Mouse (Mus musculus): ENCODE measurements around the gene Cd300ld3. TPM values are rescaled to one million over a fixed set of nuclear protein-coding genes. Genes with fewer than 3 reads are reported as not detected.
A peak's percentile ranks its signal among the peaks of the same experiment; 100 is the strongest.

The Cd300ld3 gene
- polyA plus RNA-seq, 1 experiment from 2014 or later: not detected

DNA sequence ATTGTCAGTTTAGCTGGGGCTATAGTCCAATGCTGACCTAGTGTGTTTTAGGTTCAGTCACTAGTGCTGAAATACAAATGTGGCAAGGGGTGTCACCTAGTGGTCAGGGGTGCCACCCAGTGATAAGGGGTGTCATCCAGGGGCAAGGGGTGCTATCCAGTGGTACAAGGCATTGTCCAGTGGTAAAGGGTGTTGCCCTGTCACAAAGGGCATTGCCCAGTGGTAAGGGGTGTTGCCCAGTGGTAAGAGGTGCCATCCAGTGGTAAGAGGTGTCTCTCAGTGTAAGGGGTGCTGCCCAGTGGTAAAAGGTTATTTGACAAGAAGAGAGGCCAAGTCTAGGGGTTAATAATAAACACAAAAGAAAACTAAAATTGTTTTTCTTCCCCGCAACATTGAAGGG, 29.2 kb upstream of the Cd300ld3 start:
- Histone ChIP-seq H3K9ac (no peak overlapping the region), H3K4me3 (no peak overlapping the region), H3K4me2 (no peak overlapping the region), H3K36me3 (no peaks in the 10 kb centered on the region), H3K27ac (no peak overlapping the region), H3K9me3 (no peaks in the 10 kb centered on the region), H3K27me3 (no peaks in the 10 kb centered on the region; the same call in 1 of the 2 replicates), H3K4me1 (no peaks in the 10 kb centered on the region)
- no peak for ATAC-seq (ENCODE audit: borderline replicate concordance, extremely low read depth, low FRiP score, low TSS enrichment)
- 92% methylated on average over 1 of the region's 1 CpGs for WGBS

DNA sequence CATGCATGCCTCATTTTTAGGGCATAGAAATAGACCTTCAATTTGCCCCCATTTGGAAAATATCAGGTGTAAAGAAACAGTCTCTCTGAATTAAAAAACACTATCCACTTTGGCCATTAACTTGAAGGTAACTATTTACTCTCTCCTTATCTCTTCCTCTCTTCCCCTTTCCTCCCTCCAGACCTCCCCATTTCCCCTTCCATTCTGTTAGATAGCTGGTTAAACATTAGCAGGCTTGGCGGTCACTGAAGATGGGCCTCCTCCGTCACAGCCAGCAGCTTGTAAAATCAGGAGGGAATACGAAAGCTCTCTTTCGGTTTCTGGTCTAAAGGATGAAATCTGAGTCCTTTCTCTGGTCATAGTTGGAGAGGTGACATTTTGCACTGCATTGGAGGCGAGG, 27.6 kb upstream of the Cd300ld3 start:
- no peaks in the 10 kb centered on the region for H3K27me3 ChIP-seq
- H3K27ac ChIP-seq: no peak overlapping the region
- no peak overlapping the region for H3K4me2 ChIP-seq
- ATAC-seq (ENCODE audit: borderline replicate concordance, extremely low read depth, low FRiP score, low TSS enrichment): no peak
- no peaks in the 10 kb centered on the region for H3K9me3 ChIP-seq
- H3K9ac ChIP-seq: no peak overlapping the region
- 34% methylated on average over 5 of the region's 5 CpGs for WGBS
- peaks cover 12% of the 10 kb centered on the region for H3K4me1 ChIP-seq
- no peak overlapping the region for H3K4me3 ChIP-seq
- H3K36me3 ChIP-seq: no peaks in the 10 kb centered on the region

DNA sequence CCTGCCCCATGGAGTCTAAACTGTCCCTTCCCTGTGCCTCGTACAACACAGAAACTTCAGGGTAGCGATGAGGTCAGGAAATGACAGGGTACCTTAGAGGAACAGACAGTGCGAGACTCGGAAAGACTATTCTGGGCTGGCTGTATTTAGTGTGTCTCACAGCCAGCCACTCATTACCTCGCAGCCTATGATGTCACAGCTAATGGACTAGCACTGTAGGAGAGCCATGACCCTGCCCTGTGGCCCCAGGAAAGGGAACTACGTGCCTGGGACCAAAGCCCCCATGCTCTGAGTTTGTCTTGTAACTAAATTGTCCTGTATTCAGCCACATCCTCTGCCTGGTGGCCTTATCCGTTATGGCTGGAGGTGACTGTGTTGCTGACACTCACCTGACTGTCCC, 27.2 kb upstream of the Cd300ld3 start:
- no peaks in the 10 kb centered on the region for H3K9me3 ChIP-seq
- H3K4me1 ChIP-seq: peaks cover 12% of the 10 kb centered on the region
- ATAC-seq (ENCODE audit: borderline replicate concordance, extremely low read depth, low FRiP score, low TSS enrichment): no peak
- no peaks in the 10 kb centered on the region for H3K27me3 ChIP-seq
- H3K4me3 ChIP-seq: no peak overlapping the region
- H3K27ac ChIP-seq: no peak overlapping the region
- no peaks in the 10 kb centered on the region for H3K36me3 ChIP-seq
- no peak overlapping the region for H3K9ac ChIP-seq
- 41% methylated on average over 7 of the region's 7 CpGs for WGBS
- H3K4me2 ChIP-seq: no peak overlapping the region

DNA sequence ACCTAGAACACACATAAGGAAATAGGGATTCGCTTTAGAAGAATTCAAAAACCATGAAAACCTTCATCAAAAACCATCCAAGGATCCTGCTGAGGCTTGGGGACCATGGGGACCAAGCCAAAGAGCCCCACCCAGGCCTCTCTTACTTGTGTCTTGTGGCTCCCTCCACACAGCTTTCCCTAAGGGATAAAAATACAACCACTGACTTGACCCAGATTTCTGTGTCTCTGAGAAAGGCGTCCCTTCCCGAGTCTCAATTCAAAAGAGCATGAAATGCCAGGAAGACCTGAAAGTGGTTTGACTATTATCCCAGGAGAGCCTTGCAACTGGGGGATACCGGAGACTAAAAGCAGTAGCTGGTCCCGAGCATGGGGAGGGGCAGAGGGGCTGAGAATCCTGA, 24.8 kb upstream of the Cd300ld3 start:
- H3K4me2 ChIP-seq: no peak overlapping the region
- no peak for ATAC-seq (ENCODE audit: borderline replicate concordance, extremely low read depth, low FRiP score, low TSS enrichment)
- H3K36me3 ChIP-seq: no peaks in the 10 kb centered on the region
- peaks cover 12% of the 10 kb centered on the region for H3K4me1 ChIP-seq
- no peak overlapping the region for H3K9ac ChIP-seq
- WGBS: 71% methylated on average over 5 of the region's 5 CpGs
- H3K27ac ChIP-seq: no peak overlapping the region
- no peaks in the 10 kb centered on the region for H3K9me3 ChIP-seq
- no peak overlapping the region for H3K4me3 ChIP-seq
- no peaks in the 10 kb centered on the region for H3K27me3 ChIP-seq

DNA sequence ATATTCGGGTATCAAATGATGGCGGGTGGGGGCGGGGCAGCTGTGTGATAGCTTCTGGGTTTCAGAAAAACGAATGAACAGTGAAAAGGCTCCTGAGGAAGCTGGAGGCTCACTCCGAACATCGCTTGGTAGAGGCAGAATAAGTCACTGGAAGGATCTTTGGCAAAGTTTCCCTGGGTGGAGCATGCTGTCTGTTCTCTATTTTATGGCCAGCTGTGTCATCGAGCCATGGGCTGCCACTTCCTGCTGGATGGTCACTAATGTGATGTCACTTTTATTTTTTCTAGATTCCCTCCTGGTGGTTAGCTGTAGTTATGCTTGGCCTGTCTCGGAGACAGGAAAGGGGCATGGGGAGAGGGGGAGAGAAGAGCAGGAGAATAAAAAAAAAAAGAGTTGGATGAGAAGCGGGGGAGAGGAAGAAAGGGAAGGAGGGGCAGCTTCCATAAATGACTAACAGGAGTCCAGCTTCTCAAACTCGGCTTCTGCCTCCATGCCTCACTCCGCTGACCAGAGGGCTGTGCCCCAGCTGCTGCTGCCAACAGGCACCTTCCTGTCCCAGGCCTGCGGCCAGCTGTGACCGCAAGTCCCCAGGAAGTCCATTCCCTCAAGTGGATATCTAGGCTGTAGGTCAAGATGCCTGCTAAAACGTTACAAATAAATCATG, 23.6 kb upstream of the Cd300ld3 start:
- WGBS: 6% methylated on average over 14 of the region's 14 CpGs
- Histone ChIP-seq H3K36me3 (no peaks in the 10 kb centered on the region), H3K4me1 (peaks cover 12% of the 10 kb centered on the region), H3K4me2 (peak overlapping the region; percentile 41), H3K9ac (no peak overlapping the region), H3K4me3 (0 out of 2 replicates have a peak overlapping the region, but pooled peaks have one; percentile 9), H3K9me3 (no peaks in the 10 kb centered on the region), H3K27ac (peak overlapping the region; percentile 34; the same call in 1 of the 2 replicates), H3K27me3 (no peaks in the 10 kb centered on the region)
- ATAC-seq (ENCODE audit: borderline replicate concordance, extremely low read depth, low FRiP score, low TSS enrichment): peak; percentile 87

DNA sequence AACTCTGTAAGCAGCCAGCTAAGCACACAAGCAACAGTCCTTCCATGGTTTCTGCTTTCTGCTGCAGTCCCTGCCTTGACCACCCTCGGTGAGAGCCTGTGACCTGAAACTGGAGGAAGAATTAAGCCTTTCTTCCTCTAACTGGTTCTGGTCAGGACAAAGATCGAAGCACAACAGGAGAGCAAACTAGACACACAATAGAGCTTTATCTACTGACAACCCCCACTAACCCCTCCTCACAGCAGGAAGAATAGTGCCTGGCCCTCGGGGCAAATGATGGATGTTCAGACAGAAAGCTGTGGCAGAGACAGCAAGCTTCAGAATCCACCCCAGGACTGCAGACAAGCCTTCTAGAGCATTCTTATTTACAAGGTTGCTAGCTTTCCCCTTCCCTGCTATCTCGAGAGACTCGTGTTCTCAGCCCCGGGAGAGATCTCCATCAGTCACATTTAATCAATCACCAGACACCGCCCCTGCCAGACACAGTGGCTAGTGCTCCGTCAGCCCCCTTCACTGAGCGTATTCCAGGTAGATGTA, 22.9 kb upstream of the Cd300ld3 start:
- Histone ChIP-seq H3K36me3 (no peaks in the 10 kb centered on the region), H3K27ac (no peak overlapping the region), H3K9me3 (no peaks in the 10 kb centered on the region), H3K27me3 (no peaks in the 10 kb centered on the region), H3K9ac (no peak overlapping the region), H3K4me2 (peak overlapping the region; percentile 41), H3K4me1 (peaks cover 12% of the 10 kb centered on the region), H3K4me3 (0 out of 2 replicates have a peak overlapping the region, but pooled peaks have one; percentile 9)
- WGBS: 2% methylated on average over 9 of the region's 9 CpGs
- no peak for ATAC-seq (ENCODE audit: borderline replicate concordance, extremely low read depth, low FRiP score, low TSS enrichment)

DNA sequence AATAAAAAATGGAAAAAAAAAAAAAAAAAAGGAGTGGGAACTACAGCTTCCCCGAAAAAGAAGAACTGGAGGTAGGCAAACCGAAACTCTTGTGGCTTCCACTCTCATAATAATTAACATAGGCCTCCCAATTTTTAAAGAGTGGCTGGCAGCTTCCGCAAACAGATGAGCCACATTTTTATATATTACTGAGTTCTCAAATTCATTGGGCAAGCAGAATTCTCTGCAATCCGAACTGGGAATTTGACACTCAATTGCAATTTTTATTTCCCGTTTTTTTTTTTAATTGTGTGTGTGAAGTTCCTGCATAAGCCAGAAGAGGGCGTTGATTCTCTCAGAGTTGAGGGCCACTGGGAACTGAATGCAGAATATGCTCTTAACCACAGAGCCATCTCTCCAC, 18.6 kb upstream of the Cd300ld3 start:
- no peak overlapping the region for H3K4me2 ChIP-seq
- H3K4me1 ChIP-seq: peaks cover 8% of the 10 kb centered on the region; the same call in 1 of the 2 replicates
- WGBS: 56% methylated on average over 6 of the region's 6 CpGs
- H3K27me3 ChIP-seq: no peaks in the 10 kb centered on the region
- no peak overlapping the region for H3K27ac ChIP-seq
- no peak overlapping the region for H3K9ac ChIP-seq
- H3K9me3 ChIP-seq: no peaks in the 10 kb centered on the region
- ATAC-seq (ENCODE audit: borderline replicate concordance, extremely low read depth, low FRiP score, low TSS enrichment): no peak
- no peak overlapping the region for H3K4me3 ChIP-seq
- H3K36me3 ChIP-seq: no peaks in the 10 kb centered on the region

DNA sequence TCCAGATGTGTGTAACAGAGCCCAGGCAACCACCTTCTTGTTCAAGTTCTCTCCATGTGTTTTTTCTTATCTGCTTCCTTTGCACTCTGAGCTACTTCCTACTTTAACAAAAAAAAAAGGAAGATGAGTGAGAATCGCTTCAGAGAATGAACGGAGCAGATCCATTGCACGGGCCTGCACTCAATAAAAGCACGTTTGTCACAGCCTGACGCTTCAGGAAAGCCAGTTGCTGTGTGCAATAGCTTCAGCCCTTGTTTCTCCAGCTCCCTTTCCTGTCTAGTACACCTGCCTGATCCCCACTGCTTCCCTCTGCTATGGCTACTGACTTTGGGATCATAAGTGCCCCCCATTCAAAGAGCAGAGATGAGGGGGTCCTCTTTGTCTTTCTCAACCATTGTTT, 13.9 kb upstream of the Cd300ld3 start, which contains the start of gene Cd300e:
Cd300e (minus strand) TSS at position 101 of the 400 bp plus-strand sequence.
- 29% methylated on average over 5 of the region's 5 CpGs for WGBS
- Histone ChIP-seq H3K4me2 (no peak within 1 kb of the TSS), H3K4me1 (no peaks in the 10 kb centered on the region), H3K36me3 (no peaks in the 10 kb centered on the region), H3K9ac (no peak within 1 kb of the TSS), H3K4me3 (no peak within 1 kb of the TSS), H3K27me3 (no peaks in the 10 kb centered on the region), H3K9me3 (no peaks in the 10 kb centered on the region), H3K27ac (no peak within 1 kb of the TSS)
- ATAC-seq (ENCODE audit: borderline replicate concordance, extremely low read depth, low FRiP score, low TSS enrichment): no peak

DNA sequence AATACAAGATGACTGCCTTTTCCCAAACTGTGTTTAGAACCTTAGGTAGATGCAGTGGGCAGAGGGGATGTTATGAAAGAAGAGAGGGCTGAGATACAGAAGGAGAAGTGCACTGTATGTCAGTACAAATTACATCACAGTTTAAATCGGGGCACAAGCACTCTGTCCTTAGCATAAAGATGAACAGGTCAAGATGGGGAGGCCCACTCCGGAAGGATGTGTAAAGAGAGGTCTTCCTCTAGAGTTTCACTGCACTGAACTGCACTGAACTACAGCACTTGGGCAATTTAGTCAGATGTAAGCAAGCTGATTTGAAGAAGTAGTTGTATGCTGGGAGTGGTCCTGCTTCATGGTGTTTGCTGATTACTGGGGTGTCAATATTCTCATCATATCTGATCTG, 11.6 kb upstream of the Cd300ld3 start:
- no peak overlapping the region for H3K4me2 ChIP-seq
- no peaks in the 10 kb centered on the region for H3K36me3 ChIP-seq
- no peak for ATAC-seq (ENCODE audit: borderline replicate concordance, extremely low read depth, low FRiP score, low TSS enrichment)
- no peaks in the 10 kb centered on the region for H3K9me3 ChIP-seq
- no peak overlapping the region for H3K4me3 ChIP-seq
- H3K4me1 ChIP-seq: no peaks in the 10 kb centered on the region
- 65% methylated on average over 2 of the region's 2 CpGs for WGBS
- no peaks in the 10 kb centered on the region for H3K27me3 ChIP-seq
- H3K9ac ChIP-seq: no peak overlapping the region
- no peak overlapping the region for H3K27ac ChIP-seq

DNA sequence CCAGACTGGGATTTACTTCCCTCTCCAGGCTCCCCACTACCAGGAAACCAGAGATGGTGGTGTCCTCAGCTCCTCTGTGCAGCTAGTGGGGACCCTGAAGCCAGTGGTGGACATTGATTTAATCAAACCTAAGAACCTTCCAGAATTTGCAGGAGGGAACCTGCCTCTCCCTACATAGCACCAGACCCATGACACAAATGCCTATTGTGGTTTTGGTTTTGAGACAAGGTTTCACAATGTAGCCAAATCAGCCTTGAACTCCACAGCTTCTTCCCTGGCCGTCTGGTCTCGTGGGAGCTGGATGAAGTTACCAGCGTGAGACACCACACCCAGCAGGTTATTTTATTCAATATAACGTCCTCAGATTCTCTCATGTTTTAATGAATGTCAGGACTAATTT, 10.5 kb upstream of the Cd300ld3 start:
- no peaks in the 10 kb centered on the region for H3K36me3 ChIP-seq

DNA sequence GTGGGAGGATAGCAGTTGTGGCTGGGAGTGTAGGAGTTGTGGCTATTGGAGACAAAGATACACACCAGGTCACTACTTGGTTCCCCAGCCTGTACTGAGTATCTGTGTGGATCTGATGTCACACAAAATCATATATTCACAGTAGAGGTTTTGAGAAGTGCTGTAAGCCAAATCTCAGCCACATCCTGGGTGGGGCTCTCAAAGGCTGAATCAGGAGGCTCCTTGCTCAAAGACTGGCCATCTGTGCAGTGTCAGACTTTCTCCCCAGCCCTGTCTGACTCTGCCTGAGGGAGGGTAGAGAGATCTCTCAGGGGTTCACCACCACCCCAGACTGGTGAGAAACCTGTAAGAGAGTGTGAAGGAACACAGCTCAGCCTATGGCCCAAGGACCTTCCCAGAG, 6.3 kb upstream of the Cd300ld3 start:
- no peak overlapping the region for H3K4me3 ChIP-seq
- H3K4me2 ChIP-seq: no peak overlapping the region
- no peaks in the 10 kb centered on the region for H3K9me3 ChIP-seq
- H3K27ac ChIP-seq: no peak overlapping the region
- H3K9ac ChIP-seq: no peak overlapping the region
- H3K36me3 ChIP-seq: no peaks in the 10 kb centered on the region
- no peaks in the 10 kb centered on the region for H3K4me1 ChIP-seq
- H3K27me3 ChIP-seq: no peaks in the 10 kb centered on the region
- no peak for ATAC-seq (ENCODE audit: borderline replicate concordance, extremely low read depth, low FRiP score, low TSS enrichment)

More for the DNA sequence above, 10.5 kb upstream of the Cd300ld3 start:
- Histone ChIP-seq H3K4me1 (no peaks in the 10 kb centered on the region), H3K9me3 (no peaks in the 10 kb centered on the region), H3K27me3 (no peaks in the 10 kb centered on the region), H3K4me2 (no peak overlapping the region), H3K9ac (no peak overlapping the region), H3K27ac (no peak overlapping the region), H3K4me3 (no peak overlapping the region)
- WGBS: 68% methylated on average over 4 of the region's 4 CpGs
- ATAC-seq (ENCODE audit: borderline replicate concordance, extremely low read depth, low FRiP score, low TSS enrichment): no peak

DNA sequence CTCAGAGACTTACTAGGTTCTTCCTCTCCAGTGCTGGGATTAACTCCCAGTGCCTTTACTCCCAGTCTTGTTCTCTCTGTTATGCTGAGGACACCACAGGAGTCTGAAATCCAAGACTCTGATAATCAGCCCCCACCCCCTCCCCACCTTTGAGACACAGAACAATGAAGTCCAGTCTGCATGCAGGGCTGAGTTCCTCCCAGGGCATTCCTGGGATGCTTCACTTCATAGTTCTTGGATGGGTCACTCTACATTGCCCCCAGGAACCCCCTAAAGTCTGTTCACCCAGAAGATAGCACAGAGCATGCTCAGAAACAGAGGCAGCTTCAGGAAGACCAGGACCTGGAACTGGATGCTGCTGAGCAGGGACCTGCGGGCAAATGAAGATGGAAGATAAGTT, 4.8 kb upstream of the Cd300ld3 start:
- no peak overlapping the region for H3K27ac ChIP-seq
- H3K36me3 ChIP-seq: no peaks in the 10 kb centered on the region
- WGBS: 83% methylated on average over 1 of the region's 1 CpGs
- no peaks in the 10 kb centered on the region for H3K9me3 ChIP-seq
- H3K4me2 ChIP-seq: no peak overlapping the region
- no peak overlapping the region for H3K4me3 ChIP-seq
- H3K27me3 ChIP-seq: no peaks in the 10 kb centered on the region
- ATAC-seq (ENCODE audit: borderline replicate concordance, extremely low read depth, low FRiP score, low TSS enrichment): no peak
- H3K9ac ChIP-seq: no peak overlapping the region
- H3K4me1 ChIP-seq: no peaks in the 10 kb centered on the region
